Mouse (Mus musculus): ENCODE results near the gene Msi2.

- TF ChIP-seq CTCF (IDR thresholded peaks at IDR 0.05; ENCODE audit: insufficient read depth, low read depth, low read length) (no peak), POLR2A (IDR thresholded peaks at IDR 0.05; ENCODE audit: insufficient read depth, low read depth, low read length) (no peak)
These were observed 41.7 kb downstream of the Msi2 start for GRCm38 (mm10) chr11:88676597-88676996.

Measured in olfactory bulb, adult 2 months (tissue).